Comparison of ENCODE assay signal across 9 mouse cellular contexts in the genomic region with DNA sequence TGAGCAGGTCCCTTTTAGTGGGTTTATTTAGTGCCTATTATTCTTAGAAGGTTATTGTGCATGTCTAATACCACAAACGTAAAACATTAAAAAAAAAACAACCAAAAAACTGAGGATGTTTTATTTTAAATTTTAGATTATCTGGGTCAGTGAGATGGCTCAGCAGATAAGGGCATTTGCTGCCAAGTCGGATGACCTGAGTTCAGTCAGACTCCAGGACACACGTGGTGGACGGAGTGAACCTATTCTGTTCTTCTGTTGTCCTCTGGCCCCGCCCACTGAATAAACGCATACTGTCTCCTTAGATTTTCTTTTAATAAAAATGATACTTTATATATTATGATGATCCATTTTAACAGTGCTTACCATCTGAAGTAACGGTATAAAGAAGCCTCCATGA. TPM values are rescaled to one million over a fixed set of nuclear protein-coding genes. Genes with fewer than 3 reads are reported as not detected.
A peak's percentile ranks its signal among the peaks of the same experiment; 100 is the strongest.
DNase-seq lines count a peak whose midpoint lies in the region; ATAC-seq lines count a peak whose summit lies in the region.
"Had no signal": no experiment of that assay in that cellular context is flagged by ENCODE, and none has a peak within 500 bp of the region (broad histone marks: within the 10 kb centered on the region; RNA-seq: fewer than 3 reads in every experiment).

No protein-coding gene starts in this region.

- no peaks in the 10 kb centered on the region for H3K9me3 ChIP-seq in hindbrain, embryonic 13.5 days
- no peaks in the 10 kb centered on the region for H3K9me3 ChIP-seq in liver, embryonic 13.5 days (replicated peaks)

- no peak overlapping the region for H3K9ac ChIP-seq in hindbrain, embryonic 13.5 days
- H3K9ac ChIP-seq in liver, embryonic 13.5 days, result peak overlapping the region; percentile 81; the same call in 1 of the 2 replicates

- H3K4me3 ChIP-seq in hindbrain, embryonic 13.5 days, result no peak overlapping the region
- peak overlapping the region; percentile 87 for H3K4me3 ChIP-seq in liver, embryonic 13.5 days (replicated peaks)

- peak overlapping the region; percentile 70 for H3K4me2 ChIP-seq in hindbrain, embryonic 13.5 days
- H3K4me2 ChIP-seq in liver, embryonic 13.5 days, result peak overlapping the region; percentile 97

- ATAC-seq in hindbrain, embryonic 13.5 days (ENCODE audit: low FRiP score), result no peak
- no peak for ATAC-seq in liver, embryonic 13.5 days (ENCODE audit: low read depth)
- no peak for ATAC-seq in megakaryocyte-erythroid progenitor cell, adult 5-6 weeks (replicated peaks; ENCODE audit: low FRiP score, low TSS enrichment, poor library complexity, severe bottlenecking)

- H3K36me3 ChIP-seq in hindbrain, embryonic 13.5 days, result no peaks in the 10 kb centered on the region
- H3K36me3 ChIP-seq in liver, embryonic 13.5 days, result peaks cover 9% of the 10 kb centered on the region; the same call in 1 of the 2 replicates

- peak; percentile 93 for DNase-seq in heart, adult 11 months
- no peak for DNase-seq in heart, postnatal 4 days
- peak; percentile 45 for DNase-seq in R1 (ENCODE audit: low read depth, low spot score)
- no peak for DNase-seq in liver, embryonic 13.5 days
- DNase-seq in left cerebral cortex, adult 11 months (ENCODE audit: low spot score), result no peak
- DNase-seq in urinary bladder, postnatal 36 days (ENCODE audit: low spot score in 2 of 2), result no peak

- H3K27me3 ChIP-seq in hindbrain, embryonic 13.5 days, result no peaks in the 10 kb centered on the region
- no peaks in the 10 kb centered on the region for H3K27me3 ChIP-seq in liver, embryonic 13.5 days
- H3K27me3 ChIP-seq: Patski had no signal

- H3K27ac ChIP-seq in hindbrain, embryonic 13.5 days, result no peak overlapping the region
- no peak overlapping the region for H3K27ac ChIP-seq in liver, embryonic 13.5 days

- WGBS in hindbrain, embryonic 13.5 days, result 49% methylated on average over 7 of the region's 7 CpGs
- WGBS in liver, embryonic 13.5 days (ENCODE audit: insufficient replicate concordance), result 46% methylated on average over 7 of the region's 7 CpGs

- peaks cover 15% of the 10 kb centered on the region for H3K4me1 ChIP-seq in hindbrain, embryonic 13.5 days (replicated peaks)
- peaks cover 30% of the 10 kb centered on the region for H3K4me1 ChIP-seq in liver, embryonic 13.5 days (replicated peaks)

RNA-seq across cellular contexts. Expression of a gene that starts 1.2 kb away (rescaled TPM):
- total RNA-seq in heart, postnatal 4 days (2021), result 100 to 1,000 TPM; 142 to 149 TPM
- polyA plus RNA-seq in hindbrain, embryonic 13.5 days (2015; fragmentation: Nextera tagmentation; extraction: Ambion mirVana), result 42.2 and 42.3 TPM in 2 replicates
- 181 and 214 TPM in 2 replicates for polyA plus RNA-seq in liver, embryonic 13.5 days (2015; fragmentation: Nextera tagmentation; extraction: Ambion mirVana)
- 122 and 138 TPM in 2 replicates for total RNA-seq in megakaryocyte-erythroid progenitor cell, adult 5-6 weeks (2014; fragmentation: Nextera tagmentation)
- 168 and 190 TPM in 2 replicates for total RNA-seq in megakaryocyte-erythroid progenitor cell, adult 5-6 weeks (2017)

RNA-seq across cellular contexts. Expression of a gene that starts 1.3 kb away (rescaled TPM):
- total RNA-seq in heart, postnatal 4 days (2021), result 10 to 100 TPM; 75.5 to 79.0 TPM
- 92.4 and 94.5 TPM in 2 replicates for polyA plus RNA-seq in hindbrain, embryonic 13.5 days (2015; fragmentation: Nextera tagmentation; extraction: Ambion mirVana)
- polyA plus RNA-seq in liver, embryonic 13.5 days (2015; fragmentation: Nextera tagmentation; extraction: Ambion mirVana), result 37.0 and 44.6 TPM in 2 replicates
- 35.0 and 45.5 TPM in 2 replicates for total RNA-seq in megakaryocyte-erythroid progenitor cell, adult 5-6 weeks (2014; fragmentation: Nextera tagmentation)
- 35.5 and 47.5 TPM in 2 replicates for total RNA-seq in megakaryocyte-erythroid progenitor cell, adult 5-6 weeks (2017)

Comparison
In these comparisons a context has a peak if more than half of its experiments do, and no peak if none do; other contexts are left out.
1. DNase-seq: peak in heart, adult 11 months (single experiment) and R1 (single experiment); none in heart, postnatal 4 days (single experiment), liver, embryonic 13.5 days (single experiment), left cerebral cortex, adult 11 months (single experiment) and urinary bladder, postnatal 36 days (0 of 2).